Mouse (Mus musculus) E14TG2a.4 (cell line): ENCODE measurements around the gene N4bp2.

Experiments used
- CTCF ChIP-seq: conservative IDR thresholded peaks from 2 replicates; pipeline ENCODE4 v1.5.1; 2014; ENCODE audit warnings: low read length
- NANOG ChIP-seq: IDR thresholded peaks from 2 replicates; pipeline ENCODE4 v1.6.1; 2014; ENCODE audit warnings: borderline replicate concordance, low read length, mixed read lengths

GRCm38 (mm10) chr5:65864486-65864885, 101.2 kb downstream of the N4bp2 start:
- TF ChIP-seq CTCF (no peak), NANOG (no peak)
